Mouse (Mus musculus): ENCODE data around the gene Cys1. TPM values are rescaled to one million over a fixed set of nuclear protein-coding genes. Genes with fewer than 3 reads are reported as not detected.
"Not testable (repeated sequence)": the region's sequence is repeated elsewhere in the genome, so short reads cannot be mapped to it uniquely, and the experiment has no call there.

The Cys1 gene
- polyA plus RNA-seq, 1 experiment from 2014 or later: 1.6 TPM

DNA sequence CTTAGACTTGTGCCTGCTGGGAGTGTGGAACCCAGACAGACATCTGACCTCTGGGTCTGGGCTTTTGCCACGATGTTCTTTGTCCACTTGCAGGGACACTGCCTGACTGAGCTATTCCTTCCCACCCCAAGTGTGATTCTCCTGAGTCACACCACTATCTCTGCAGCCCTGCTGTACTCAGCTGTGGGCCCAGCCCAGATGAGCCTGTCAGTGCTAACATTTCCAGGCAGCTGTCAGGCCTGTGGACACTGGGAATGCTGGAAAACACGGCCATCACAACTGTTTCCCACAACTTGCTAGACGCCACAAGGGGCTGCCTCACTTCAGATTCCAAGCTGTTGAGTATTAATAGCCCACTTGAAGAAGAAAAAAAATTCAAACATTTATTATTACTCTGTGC lies 21.4 kb upstream of the Cys1 start:
- H3K4me1 ChIP-seq (ENCODE audit: control insufficient read depth, insufficient read depth, low read depth, low read length): peaks cover 6% of the 10 kb centered on the region
- no peak overlapping the region for H3K4me3 ChIP-seq (ENCODE audit: low read length)
- WGBS: 76% methylated on average over 3 of the region's 3 CpGs
- H3K9me3 ChIP-seq (ENCODE audit: control insufficient read depth, low read length): no peaks in the 10 kb centered on the region
- no peak for ATAC-seq
- no peak overlapping the region for H3K9ac ChIP-seq (ENCODE audit: low read depth, low read length)
- no peaks in the 10 kb centered on the region for H3K36me3 ChIP-seq (ENCODE audit: control insufficient read depth, insufficient read depth, low read length)
- peaks cover 2% of the 10 kb centered on the region; the same call in 1 of the 2 replicates for H3K27me3 ChIP-seq (replicated peaks; ENCODE audit: control insufficient read depth, insufficient read depth, low read length)
- H3K27ac ChIP-seq (ENCODE audit: low read depth, low read length): no peak overlapping the region
- no peak overlapping the region for H3K4me2 ChIP-seq (ENCODE audit: low read length)

DNA sequence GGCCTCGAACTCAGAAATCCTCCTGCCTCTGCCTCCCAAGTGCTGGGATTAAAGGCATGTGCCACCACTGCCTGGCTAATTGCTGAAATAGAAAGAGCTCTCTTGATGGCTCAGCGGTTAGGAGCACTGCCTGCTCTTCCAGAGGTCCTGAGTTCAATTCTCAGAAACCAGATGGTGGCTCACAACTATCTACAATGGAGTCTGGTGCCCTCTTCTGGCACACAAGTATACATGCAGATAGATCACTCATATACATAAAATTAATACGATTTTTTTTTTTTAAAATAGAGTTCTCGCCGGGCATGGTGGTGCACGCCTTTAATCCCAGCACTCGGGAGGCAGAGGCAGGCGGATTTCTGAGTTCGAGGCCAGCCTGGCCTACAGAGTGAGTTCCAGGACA lies 20.0 kb upstream of the Cys1 start:
- not testable (repeated sequence) for ATAC-seq; H3K4me2 ChIP-seq (ENCODE audit: low read length); H3K27me3 ChIP-seq (replicated peaks; ENCODE audit: control insufficient read depth, insufficient read depth, low read length); H3K9me3 ChIP-seq (ENCODE audit: control insufficient read depth, low read length); H3K4me3 ChIP-seq (ENCODE audit: low read length); H3K9ac ChIP-seq (ENCODE audit: low read depth, low read length); H3K36me3 ChIP-seq (ENCODE audit: control insufficient read depth, insufficient read depth, low read length); H3K4me1 ChIP-seq (ENCODE audit: control insufficient read depth, insufficient read depth, low read depth, low read length); H3K27ac ChIP-seq (ENCODE audit: low read depth, low read length)
- 88% methylated on average over 9 of the region's 9 CpGs for WGBS

DNA sequence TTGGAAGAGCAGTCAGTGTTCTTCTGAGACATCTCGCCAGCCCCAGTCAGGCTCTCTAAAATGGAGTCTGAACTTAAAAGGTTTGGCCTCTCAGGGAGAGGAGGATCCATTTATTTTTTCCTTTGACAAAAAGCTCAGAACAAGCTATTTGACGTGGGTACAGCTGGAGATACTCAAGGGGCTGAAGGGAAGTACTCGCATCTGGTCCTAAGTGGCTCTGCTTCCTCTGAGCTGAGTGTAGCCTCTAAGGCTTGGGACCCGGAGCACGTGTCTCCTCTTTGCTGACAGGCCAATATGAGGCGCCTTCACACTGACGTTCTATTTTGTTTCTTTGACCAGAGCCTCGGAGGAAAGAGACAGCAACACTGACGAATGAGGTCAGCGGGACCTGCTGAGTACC lies 18.0 kb upstream of the Cys1 start:
- Histone ChIP-seq H3K4me1 (ENCODE audit: control insufficient read depth, insufficient read depth, low read depth, low read length) (no peaks in the 10 kb centered on the region), H3K27ac (ENCODE audit: low read depth, low read length) (no peak overlapping the region), H3K27me3 (replicated peaks; ENCODE audit: control insufficient read depth, insufficient read depth, low read length) (no peaks in the 10 kb centered on the region), H3K9me3 (ENCODE audit: control insufficient read depth, low read length) (no peaks in the 10 kb centered on the region), H3K36me3 (ENCODE audit: control insufficient read depth, insufficient read depth, low read length) (no peaks in the 10 kb centered on the region), H3K4me3 (ENCODE audit: low read length) (no peak overlapping the region), H3K9ac (ENCODE audit: low read depth, low read length) (no peak overlapping the region), H3K4me2 (ENCODE audit: low read length) (no peak overlapping the region)
- no peak for ATAC-seq
- WGBS: 68% methylated on average over 10 of the region's 10 CpGs

DNA sequence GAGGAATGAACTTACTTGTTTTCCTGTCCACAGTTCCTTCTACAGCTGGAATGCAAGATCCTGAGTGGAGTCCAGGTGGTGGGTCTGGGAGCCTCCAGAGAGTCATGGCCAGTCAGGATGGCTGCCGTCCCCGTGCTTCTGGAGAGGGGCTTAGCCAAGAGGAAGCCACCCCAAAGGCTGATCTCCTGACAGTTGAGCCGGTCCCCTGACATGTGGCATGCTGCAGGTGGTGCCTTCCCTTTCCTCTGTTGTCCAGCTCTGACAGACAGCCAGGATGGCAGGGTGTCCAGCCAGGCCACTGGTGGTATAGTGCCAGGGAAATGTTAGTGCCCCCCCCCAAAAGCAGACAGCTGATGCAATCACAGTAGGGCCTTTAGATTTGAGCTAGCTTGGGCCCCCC lies 16.9 kb upstream of the Cys1 start:
- ATAC-seq: no peak
- Histone ChIP-seq H3K36me3 (ENCODE audit: control insufficient read depth, insufficient read depth, low read length) (no peaks in the 10 kb centered on the region), H3K4me3 (ENCODE audit: low read length) (no peak overlapping the region), H3K9ac (ENCODE audit: low read depth, low read length) (no peak overlapping the region), H3K27me3 (replicated peaks; ENCODE audit: control insufficient read depth, insufficient read depth, low read length) (no peaks in the 10 kb centered on the region), H3K4me1 (ENCODE audit: control insufficient read depth, insufficient read depth, low read depth, low read length) (no peaks in the 10 kb centered on the region), H3K9me3 (ENCODE audit: control insufficient read depth, low read length) (no peaks in the 10 kb centered on the region), H3K4me2 (ENCODE audit: low read length) (no peak overlapping the region), H3K27ac (ENCODE audit: low read depth, low read length) (no peak overlapping the region)
- WGBS: 82% methylated on average over 3 of the region's 3 CpGs

GRCm38 (mm10) chr12:24697484-24698204 lies 16.0 kb upstream of the Cys1 start:
- no peaks in the 10 kb centered on the region for H3K27me3 ChIP-seq (replicated peaks; ENCODE audit: control insufficient read depth, insufficient read depth, low read length)

GRCm38 (mm10) chr12:24696500-24697483 lies 15.2 kb upstream of the Cys1 start:
- Histone ChIP-seq H3K9me3 (ENCODE audit: control insufficient read depth, low read length) (no peaks in the 10 kb centered on the region), H3K36me3 (ENCODE audit: control insufficient read depth, insufficient read depth, low read length) (no peaks in the 10 kb centered on the region), H3K27me3 (replicated peaks; ENCODE audit: control insufficient read depth, insufficient read depth, low read length) (no peaks in the 10 kb centered on the region), H3K27ac (ENCODE audit: low read depth, low read length) (no peak overlapping the region), H3K4me1 (ENCODE audit: control insufficient read depth, insufficient read depth, low read depth, low read length) (no peaks in the 10 kb centered on the region), H3K9ac (ENCODE audit: low read depth, low read length) (peak overlapping the region; percentile 48; the same call in 1 of the 2 replicates), H3K4me2 (ENCODE audit: low read length) (peak overlapping the region; percentile 46), H3K4me3 (ENCODE audit: low read length) (no peak overlapping the region)
- WGBS: 38% methylated on average over 16 of the region's 16 CpGs
- peak; percentile 95 for ATAC-seq

More at GRCm38 (mm10) chr12:24697484-24698204, 16.0 kb upstream of the Cys1 start:
- 65% methylated on average over 8 of the region's 8 CpGs for WGBS
- no peaks in the 10 kb centered on the region for H3K36me3 ChIP-seq (ENCODE audit: control insufficient read depth, insufficient read depth, low read length)
- no peaks in the 10 kb centered on the region for H3K9me3 ChIP-seq (ENCODE audit: control insufficient read depth, low read length)
- peak; percentile 71 for ATAC-seq
- H3K4me1 ChIP-seq (ENCODE audit: control insufficient read depth, insufficient read depth, low read depth, low read length): no peaks in the 10 kb centered on the region
- H3K4me2 ChIP-seq (ENCODE audit: low read length): peak overlapping the region; percentile 46
- peak overlapping the region; percentile 48; the same call in 1 of the 2 replicates for H3K9ac ChIP-seq (ENCODE audit: low read depth, low read length)
- no peak overlapping the region for H3K4me3 ChIP-seq (ENCODE audit: low read length)
- H3K27ac ChIP-seq (ENCODE audit: low read depth, low read length): no peak overlapping the region

- no peak for ATAC-seq
- Histone ChIP-seq H3K4me2 (ENCODE audit: low read length) (no peak overlapping the region), H3K9ac (ENCODE audit: low read depth, low read length) (no peak overlapping the region), H3K36me3 (ENCODE audit: control insufficient read depth, insufficient read depth, low read length) (no peaks in the 10 kb centered on the region), H3K27me3 (replicated peaks; ENCODE audit: control insufficient read depth, insufficient read depth, low read length) (no peaks in the 10 kb centered on the region), H3K9me3 (ENCODE audit: control insufficient read depth, low read length) (no peaks in the 10 kb centered on the region), H3K4me3 (ENCODE audit: low read length) (no peak overlapping the region), H3K4me1 (ENCODE audit: control insufficient read depth, insufficient read depth, low read depth, low read length) (no peaks in the 10 kb centered on the region), H3K27ac (ENCODE audit: low read depth, low read length) (no peak overlapping the region)
- WGBS: 85% methylated on average over 3 of the region's 3 CpGs
Measured at GRCm38 (mm10) chr12:24690351-24690750, 8.7 kb upstream of the Cys1 start.

DNA sequence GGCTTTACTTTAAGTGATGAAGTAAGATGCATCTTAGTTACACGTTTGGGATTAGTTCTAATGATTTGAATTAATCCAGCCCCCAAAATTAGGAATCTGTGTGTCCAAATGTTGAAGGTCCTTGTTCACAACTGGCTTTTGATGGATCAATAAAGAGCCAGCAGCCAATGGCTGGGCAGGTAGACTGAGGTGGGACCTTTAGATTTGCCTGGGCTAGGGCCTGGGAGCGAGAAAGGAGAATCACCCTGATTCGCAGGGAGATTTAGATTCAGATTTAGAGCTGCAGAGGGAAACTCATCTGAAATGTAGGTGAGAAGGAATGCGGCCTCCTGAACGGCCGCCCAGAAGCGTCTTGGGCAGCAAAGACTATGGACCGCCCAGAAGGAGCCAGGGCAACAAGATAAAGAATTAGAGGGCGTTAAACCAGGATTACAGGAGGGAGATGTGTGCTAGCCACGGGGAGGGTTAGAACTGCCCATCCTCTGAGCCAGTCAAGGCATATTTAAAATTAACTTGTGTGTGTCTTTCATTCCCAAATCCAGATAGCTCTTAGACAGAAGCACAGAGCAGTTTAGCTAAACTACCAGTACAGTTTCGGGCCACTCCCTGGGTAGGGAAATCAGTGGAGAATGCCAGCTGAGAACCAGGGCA lies 5.2 kb upstream of the Cys1 start:
- no peak for ATAC-seq
- 75% methylated on average over 11 of the region's 11 CpGs for WGBS

More for the DNA sequence above, 5.2 kb upstream of the Cys1 start:
- H3K4me1 ChIP-seq (ENCODE audit: control insufficient read depth, insufficient read depth, low read depth, low read length): peaks cover 3% of the 10 kb centered on the region
- H3K27me3 ChIP-seq (replicated peaks; ENCODE audit: control insufficient read depth, insufficient read depth, low read length): peaks cover 8% of the 10 kb centered on the region
- H3K4me2 ChIP-seq (ENCODE audit: low read length): no peak overlapping the region
- H3K27ac ChIP-seq (ENCODE audit: low read depth, low read length): no peak overlapping the region
- H3K4me3 ChIP-seq (ENCODE audit: low read length): no peak overlapping the region
- no peaks in the 10 kb centered on the region for H3K9me3 ChIP-seq (ENCODE audit: control insufficient read depth, low read length)
- H3K36me3 ChIP-seq (ENCODE audit: control insufficient read depth, insufficient read depth, low read length): no peaks in the 10 kb centered on the region
- H3K9ac ChIP-seq (ENCODE audit: low read depth, low read length): no peak overlapping the region
